Mouse (Mus musculus): Measurements from ENCODE around the gene Nrp2. TPM values are rescaled to one million over a fixed set of nuclear protein-coding genes. Genes with fewer than 3 reads are reported as not detected.

Nrp2 gene
- polyA plus RNA-seq, 1 experiment from 2014 or later: 0.76 TPM

GRCm38 (mm10) chr1:62718237-62718571, 15.1 kb downstream of the Nrp2 start:
- no peaks in the 10 kb centered on the region for H3K9me3 ChIP-seq (replicated peaks)
- ATAC-seq (ENCODE audit: low read depth) (no peak), DNase-seq (no peak)
- H3K27ac ChIP-seq: no peak overlapping the region
- H3K4me1 ChIP-seq (replicated peaks): 0 out of 2 replicates have a peak, but pooled peaks cover 2% of the 10 kb centered on the region
- WGBS (ENCODE audit: insufficient replicate concordance): 28% methylated on average over 5 of the region's 5 CpGs
- H3K4me2 ChIP-seq: no peak overlapping the region
- 0 out of 2 replicates have a peak, but pooled peaks cover 3% of the 10 kb centered on the region for H3K27me3 ChIP-seq
- H3K9ac ChIP-seq: no peak overlapping the region
- no peaks in the 10 kb centered on the region for H3K36me3 ChIP-seq
- no peak overlapping the region for H3K4me3 ChIP-seq (replicated peaks)

- no peak overlapping the region for H3K27ac ChIP-seq
These were observed 15.7 kb downstream of the Nrp2 start for GRCm38 (mm10) chr1:62718750-62719149.

GRCm38 (mm10) chr1:62719770-62720169, 16.7 kb downstream of the Nrp2 start:
- Histone ChIP-seq H3K4me1 (replicated peaks) (0 out of 2 replicates have a peak, but pooled peaks cover 2% of the 10 kb centered on the region), H3K27ac (no peak overlapping the region; the same call in 1 of the 2 replicates), H3K27me3 (0 out of 2 replicates have a peak, but pooled peaks cover 3% of the 10 kb centered on the region), H3K9me3 (replicated peaks) (no peaks in the 10 kb centered on the region), H3K4me2 (no peak overlapping the region), H3K9ac (no peak overlapping the region), H3K36me3 (no peaks in the 10 kb centered on the region), H3K4me3 (replicated peaks) (no peak overlapping the region)
- ATAC-seq (ENCODE audit: low read depth): no peak
- no peak for DNase-seq
- 72% methylated on average over 6 of the region's 6 CpGs for WGBS (ENCODE audit: insufficient replicate concordance)

More at GRCm38 (mm10) chr1:62718750-62719149, 15.7 kb downstream of the Nrp2 start:
- WGBS (ENCODE audit: insufficient replicate concordance): 64% methylated on average over 8 of the region's 8 CpGs
- Histone ChIP-seq H3K9ac (no peak overlapping the region), H3K4me1 (replicated peaks) (0 out of 2 replicates have a peak, but pooled peaks cover 2% of the 10 kb centered on the region), H3K9me3 (replicated peaks) (no peaks in the 10 kb centered on the region), H3K27me3 (0 out of 2 replicates have a peak, but pooled peaks cover 3% of the 10 kb centered on the region), H3K4me3 (replicated peaks) (no peak overlapping the region), H3K36me3 (no peaks in the 10 kb centered on the region), H3K4me2 (no peak overlapping the region)
- DNase-seq: no peak
- no peak for ATAC-seq (ENCODE audit: low read depth)

GRCm38 (mm10) chr1:62720176-62720575, 17.1 kb downstream of the Nrp2 start:
- Histone ChIP-seq H3K4me1 (replicated peaks) (0 out of 2 replicates have a peak, but pooled peaks cover 2% of the 10 kb centered on the region), H3K9ac (no peak overlapping the region), H3K4me2 (no peak overlapping the region), H3K27me3 (0 out of 2 replicates have a peak, but pooled peaks cover 3% of the 10 kb centered on the region), H3K27ac (peak overlapping the region; percentile 4; the same call in 1 of the 2 replicates), H3K9me3 (replicated peaks) (no peaks in the 10 kb centered on the region), H3K4me3 (replicated peaks) (no peak overlapping the region), H3K36me3 (no peaks in the 10 kb centered on the region)
- DNase-seq (no peak), ATAC-seq (ENCODE audit: low read depth) (no peak)
- 52% methylated on average over 3 of the region's 3 CpGs for WGBS (ENCODE audit: insufficient replicate concordance)

GRCm38 (mm10) chr1:62720727-62721705, 17.9 kb downstream of the Nrp2 start:
- Histone ChIP-seq H3K4me1 (replicated peaks) (0 out of 2 replicates have a peak, but pooled peaks cover 2% of the 10 kb centered on the region), H3K36me3 (no peaks in the 10 kb centered on the region), H3K9ac (no peak overlapping the region), H3K4me2 (no peak overlapping the region), H3K9me3 (replicated peaks) (no peaks in the 10 kb centered on the region), H3K27me3 (0 out of 2 replicates have a peak, but pooled peaks cover 3% of the 10 kb centered on the region), H3K4me3 (replicated peaks) (no peak overlapping the region), H3K27ac (peak overlapping the region; percentile 4; the same call in 1 of the 2 replicates)
- DNase-seq (no peak), ATAC-seq (ENCODE audit: low read depth) (no peak)
- WGBS (ENCODE audit: insufficient replicate concordance): 52% methylated on average over 13 of the region's 13 CpGs

- Histone ChIP-seq H3K36me3 (no peaks in the 10 kb centered on the region), H3K4me2 (no peak overlapping the region), H3K9ac (no peak overlapping the region), H3K27ac (no peak overlapping the region), H3K4me1 (replicated peaks) (0 out of 2 replicates have a peak, but pooled peaks cover 2% of the 10 kb centered on the region), H3K4me3 (replicated peaks) (no peak overlapping the region), H3K27me3 (0 out of 2 replicates have a peak, but pooled peaks cover 3% of the 10 kb centered on the region), H3K9me3 (replicated peaks) (no peaks in the 10 kb centered on the region)
- 74% methylated on average over 7 of the region's 7 CpGs for WGBS (ENCODE audit: insufficient replicate concordance)
- DNase-seq (no peak), ATAC-seq (ENCODE audit: low read depth) (no peak)
These were observed 18.7 kb downstream of the Nrp2 start for GRCm38 (mm10) chr1:62721706-62722187.

- Histone ChIP-seq H3K27me3 (no peaks in the 10 kb centered on the region), H3K4me1 (replicated peaks) (0 out of 2 replicates have a peak, but pooled peaks cover 2% of the 10 kb centered on the region), H3K9ac (no peak overlapping the region), H3K4me2 (no peak overlapping the region), H3K9me3 (replicated peaks) (no peaks in the 10 kb centered on the region), H3K36me3 (no peaks in the 10 kb centered on the region), H3K4me3 (replicated peaks) (no peak overlapping the region), H3K27ac (no peak overlapping the region)
- ATAC-seq (ENCODE audit: low read depth) (no peak), DNase-seq (no peak)
- WGBS (ENCODE audit: insufficient replicate concordance): 53% methylated on average over 8 of the region's 8 CpGs
These were observed 19.4 kb downstream of the Nrp2 start for GRCm38 (mm10) chr1:62722526-62722925.

- Histone ChIP-seq H3K4me3 (replicated peaks) (no peak overlapping the region), H3K36me3 (no peaks in the 10 kb centered on the region), H3K4me1 (replicated peaks) (0 out of 2 replicates have a peak, but pooled peaks cover 2% of the 10 kb centered on the region), H3K4me2 (no peak overlapping the region), H3K27ac (no peak overlapping the region), H3K9me3 (replicated peaks) (no peaks in the 10 kb centered on the region), H3K9ac (no peak overlapping the region), H3K27me3 (no peaks in the 10 kb centered on the region)
- 62% methylated on average over 5 of the region's 5 CpGs for WGBS (ENCODE audit: insufficient replicate concordance)
- DNase-seq: no peak
- no peak for ATAC-seq (ENCODE audit: low read depth)
These were observed 20.8 kb downstream of the Nrp2 start for GRCm38 (mm10) chr1:62723891-62724290.

- no peak overlapping the region for H3K9ac ChIP-seq
- H3K27me3 ChIP-seq: no peaks in the 10 kb centered on the region
- H3K9me3 ChIP-seq (replicated peaks): no peaks in the 10 kb centered on the region
- no peak overlapping the region for H3K4me3 ChIP-seq (replicated peaks)
- no peak for ATAC-seq (ENCODE audit: low read depth)
- H3K4me2 ChIP-seq: no peak overlapping the region
- no peak overlapping the region for H3K27ac ChIP-seq
- H3K4me1 ChIP-seq (replicated peaks): 0 out of 2 replicates have a peak, but pooled peaks cover 2% of the 10 kb centered on the region
- H3K36me3 ChIP-seq: no peaks in the 10 kb centered on the region
- no peak for DNase-seq
- WGBS (ENCODE audit: insufficient replicate concordance): 35% methylated on average over 6 of the region's 6 CpGs
These were observed 21.5 kb downstream of the Nrp2 start for GRCm38 (mm10) chr1:62724461-62725021.

GRCm38 (mm10) chr1:62725032-62725678, 22.1 kb downstream of the Nrp2 start:
- H3K9me3 ChIP-seq (replicated peaks): no peaks in the 10 kb centered on the region
- ATAC-seq (ENCODE audit: low read depth) (no peak), DNase-seq (no peak)
- no peak overlapping the region for H3K4me2 ChIP-seq
- 60% methylated on average over 10 of the region's 10 CpGs for WGBS (ENCODE audit: insufficient replicate concordance)
- no peaks in the 10 kb centered on the region for H3K36me3 ChIP-seq
- H3K4me3 ChIP-seq (replicated peaks): no peak overlapping the region
- no peak overlapping the region for H3K27ac ChIP-seq
- H3K4me1 ChIP-seq (replicated peaks): 0 out of 2 replicates have a peak, but pooled peaks cover 2% of the 10 kb centered on the region
- H3K27me3 ChIP-seq: no peaks in the 10 kb centered on the region
- H3K9ac ChIP-seq: no peak overlapping the region

GRCm38 (mm10) chr1:62727191-62727590, 24.1 kb downstream of the Nrp2 start:
- WGBS (ENCODE audit: insufficient replicate concordance): 73% methylated on average over 4 of the region's 4 CpGs
- Histone ChIP-seq H3K4me3 (replicated peaks) (no peak overlapping the region), H3K9me3 (replicated peaks) (no peaks in the 10 kb centered on the region), H3K27ac (no peak overlapping the region), H3K4me1 (replicated peaks) (no peaks in the 10 kb centered on the region), H3K27me3 (no peaks in the 10 kb centered on the region), H3K36me3 (no peaks in the 10 kb centered on the region), H3K9ac (no peak overlapping the region), H3K4me2 (no peak overlapping the region)
- DNase-seq (no peak), ATAC-seq (ENCODE audit: low read depth) (no peak)
